In genomic region chr3:30600717-30601116, GRCm38 (mm10) we compare ENCODE assay signal across 8 mouse cellular contexts. TPM values are rescaled to one million over a fixed set of nuclear protein-coding genes. Genes with fewer than 3 reads are reported as not detected.
A peak's percentile ranks its signal among the peaks of the same experiment; 100 is the strongest.
DNase-seq lines count a peak whose midpoint lies in the region; ATAC-seq and TF ChIP-seq lines count a peak whose summit lies in the region.

No protein-coding gene starts in this region.

- in situ Hi-C loops in CH12.LX (cut with MboI; ENCODE audit: low pct_ligation_motif_present, low pct_unique_long_range_greater_than_20kb, low sequenced_read_pairs): no loop called here

- H3K27ac ChIP-seq in CH12.LX (ENCODE audit: insufficient read depth, low read depth): peak overlapping the region; percentile 44
- peak overlapping the region; percentile 75 for H3K27ac ChIP-seq in embryonic facial prominence, embryonic 10.5 days (replicated peaks)
- H3K27ac ChIP-seq in heart, embryonic 15.5 days: peak overlapping the region; percentile 44
- peak overlapping the region; percentile 27; the same call in 1 of the 2 replicates for H3K27ac ChIP-seq in lung, embryonic 15.5 days

- DNase-seq in CH12.LX (ENCODE audit: extremely low read depth) (peak; percentile 53), NIH3T3 (ENCODE audit: low read depth) (peak; percentile 66)
- peak; percentile 61 for DNase-seq in embryonic facial prominence, embryonic 10.5 days (ENCODE audit: low spot score)
- peak; percentile 31 to 58 for DNase-seq in layer of hippocampus, adult 18-20 months (ENCODE audit: low spot score in 2 of 2)
- peak; percentile 18 for DNase-seq in right cerebral cortex, postnatal 4 days

- ATAC-seq in heart, embryonic 15.5 days (replicated peaks; ENCODE audit: insufficient number of reproducible peaks, insufficient read depth, low FRiP score, low read depth): no peak
- 0 out of 2 replicates have a peak, but pooled peaks have one; percentile 6 for ATAC-seq in lung, embryonic 15.5 days (ENCODE audit: borderline replicate concordance, extremely low read depth, low FRiP score, low TSS enrichment)
- no peak for ATAC-seq in megakaryocyte progenitor cell, adult 5-6 weeks (replicated peaks; ENCODE audit: poor library complexity)

- peaks cover 5 to 15% of the 10 kb centered on the region in 2 experiments for H3K36me3 ChIP-seq in CH12.LX (replicated peaks in 1 of 2; ENCODE audit: control insufficient read depth in 1 of 2, insufficient read depth in 1 of 2, low read length in 1 of 2)
- H3K36me3 ChIP-seq in embryonic facial prominence, embryonic 10.5 days (replicated peaks): peaks cover 16% of the 10 kb centered on the region
- peaks cover 8% of the 10 kb centered on the region; the same call in 1 of the 2 replicates for H3K36me3 ChIP-seq in heart, embryonic 15.5 days
- H3K36me3 ChIP-seq in lung, embryonic 15.5 days: peaks cover 6% of the 10 kb centered on the region; the same call in 1 of the 2 replicates

- H3K4me2 ChIP-seq in CH12.LX (ENCODE audit: insufficient read depth, low read depth, poor library complexity, severe bottlenecking): peak overlapping the region; percentile 48
- H3K4me2 ChIP-seq in heart, embryonic 15.5 days: peak overlapping the region; percentile 92
- H3K4me2 ChIP-seq in lung, embryonic 15.5 days: peak overlapping the region; percentile 87

- peak overlapping the region; percentile 45 to 77 (median 62) for H3K4me3 ChIP-seq in CH12.LX (replicated peaks in 1 of 3; ENCODE audit: low read depth in 2 of 3, low read length in 2 of 3, poor library complexity in 1 of 3)
- peak overlapping the region; percentile 89 for H3K4me3 ChIP-seq in embryonic facial prominence, embryonic 10.5 days
- H3K4me3 ChIP-seq in heart, embryonic 15.5 days: peak overlapping the region; percentile 76
- H3K4me3 ChIP-seq in lung, embryonic 15.5 days: peak overlapping the region; percentile 58

- TF ChIP-seq CTCF in CH12.LX (conservative IDR thresholded peaks at IDR 0.05 in 1 of 2, IDR thresholded peaks at IDR 0.05 in 1 of 2; ENCODE audit: low read depth in 2 of 2, low read length in 2 of 2): no peak

- no peak for TF ChIP-seq RAD21 in CH12.LX (IDR thresholded peaks at IDR 0.05; ENCODE audit: low read depth, low read length)

- TF ChIP-seq EP300 in CH12.LX (IDR thresholded peaks at IDR 0.05; ENCODE audit: low read length): no peak

- no peaks in the 10 kb centered on the region for H3K27me3 ChIP-seq in CH12.LX (replicated peaks)
- H3K27me3 ChIP-seq in embryonic facial prominence, embryonic 10.5 days (replicated peaks; ENCODE audit: low read depth, poor library complexity, severe bottlenecking): peaks cover 32% of the 10 kb centered on the region
- 0 out of 2 replicates have a peak, but pooled peaks cover 13% of the 10 kb centered on the region for H3K27me3 ChIP-seq in heart, embryonic 15.5 days
- no peaks in the 10 kb centered on the region; the same call in 1 of the 2 replicates for H3K27me3 ChIP-seq in lung, embryonic 15.5 days

- under 1% methylated on average over 14 of the region's 14 CpGs for WGBS in embryonic facial prominence, embryonic 10.5 days
- WGBS in heart, embryonic 15.5 days: 2% methylated on average over 14 of the region's 14 CpGs
- WGBS in lung, embryonic 15.5 days: under 1% methylated on average over 14 of the region's 14 CpGs

- H3K9me3 ChIP-seq in CH12.LX (replicated peaks; ENCODE audit: low read length): no peaks in the 10 kb centered on the region
- no peaks in the 10 kb centered on the region for H3K9me3 ChIP-seq in embryonic facial prominence, embryonic 10.5 days
- H3K9me3 ChIP-seq in heart, embryonic 15.5 days (replicated peaks): no peaks in the 10 kb centered on the region
- H3K9me3 ChIP-seq in lung, embryonic 15.5 days: no peaks in the 10 kb centered on the region

- H3K79me2 ChIP-seq in CH12.LX (replicated peaks; ENCODE audit: control insufficient read depth, extremely low read depth, insufficient read depth, poor library complexity, severe bottlenecking): peaks cover 23% of the 10 kb centered on the region

- H3K4me1 ChIP-seq in CH12.LX (ENCODE audit: control insufficient read depth in 1 of 2, insufficient read depth in 2 of 2): peaks cover 2 to 27% of the 10 kb centered on the region in 2 experiments; a peak in 3 of 4 replicates
- H3K4me1 ChIP-seq in embryonic facial prominence, embryonic 10.5 days: peaks cover 22% of the 10 kb centered on the region
- peaks cover 17% of the 10 kb centered on the region for H3K4me1 ChIP-seq in heart, embryonic 15.5 days (replicated peaks)
- H3K4me1 ChIP-seq in lung, embryonic 15.5 days: peaks cover 19% of the 10 kb centered on the region

- peak overlapping the region; percentile 31 for H3K9ac ChIP-seq in CH12.LX (ENCODE audit: insufficient read depth, low read depth)
- peak overlapping the region; percentile 10; the same call in 1 of the 2 replicates for H3K9ac ChIP-seq in heart, embryonic 15.5 days
- 0 out of 2 replicates have a peak overlapping the region, but pooled peaks have one; percentile 8 for H3K9ac ChIP-seq in lung, embryonic 15.5 days

- no peak for TF ChIP-seq POLR2A in CH12.LX (IDR thresholded peaks at IDR 0.05; ENCODE audit: low read depth, low read length)

- dilution Hi-C loops in CH12.LX (cut with MboI; ENCODE audit: extremely low pct_ligation_motif_present, extremely low pct_unique_long_range_greater_than_20kb, low sequenced_read_pairs): no loop called here

TF ChIP-seq in CH12.LX, 34 proteins besides CTCF, POLR2A, EP300 and RAD21 (continues in another document):
- TF ChIP-seq USF1 (IDR thresholded peaks at IDR 0.05; ENCODE audit: low read depth, low read length) (no peak), MAZ (IDR thresholded peaks at IDR 0.05; ENCODE audit: low read depth, low read length) (0 out of 2 replicates have a peak, but pooled peaks have one; percentile 33), ELF1 (IDR thresholded peaks at IDR 0.05; ENCODE audit: low read depth, low read length) (no peak), MYC (IDR thresholded peaks at IDR 0.05; ENCODE audit: low read depth, low read length) (peak; percentile 63; the same call in 1 of the 2 replicates), MAX (IDR thresholded peaks at IDR 0.05; ENCODE audit: low read length) (peak; percentile 95), ZNF384 (IDR thresholded peaks at IDR 0.05; ENCODE audit: low read depth, low read length) (peak; percentile 64; the same call in 1 of the 2 replicates)

RNA-seq across cellular contexts. Expression of gene Actrt3, which starts 1.0 kb away (rescaled TPM):
- total RNA-seq in CH12.LX (2012; rRNA removed) (0.13 and 0.17 TPM in 2 replicates), CH12.LX (2014; rRNA removed) (not detected in 2 replicates)
- polyA plus RNA-seq in CH12.LX (2012; ENCODE audit: insufficient read length, low read depth): 0.16 TPM in 1 of 2 replicates, not detected in the other
- polyA plus RNA-seq in embryonic facial prominence, embryonic 10.5 days (2016; fragmentation: Nextera tagmentation; extraction: Ambion mirVana): not detected in 2 replicates
- polyA plus RNA-seq in heart, embryonic 15.5 days (2015; fragmentation: Nextera tagmentation; extraction: Ambion mirVana): not detected in 2 replicates
- under 1 TPM; 0.38 to 0.79 TPM for total RNA-seq in layer of hippocampus, adult 18-20 months (2021)
- not detected in 2 replicates for polyA plus RNA-seq in lung, embryonic 15.5 days (2015; fragmentation: Nextera tagmentation; extraction: Ambion mirVana)
- not detected in 2 replicates for total RNA-seq in megakaryocyte progenitor cell, adult 5-6 weeks (2015)
- not detected in 2 replicates for total RNA-seq in megakaryocyte progenitor cell, adult 5-6 weeks (2017)

RNA-seq across cellular contexts. Expression of gene Mynn, which starts 1.1 kb away (rescaled TPM):
- total RNA-seq in CH12.LX (2012; rRNA removed): 11.8 and 15.5 TPM in 2 replicates
- 31.1 and 31.6 TPM in 2 replicates for total RNA-seq in CH12.LX (2014; rRNA removed)
- polyA plus RNA-seq in CH12.LX (2012; ENCODE audit: insufficient read length, low read depth): 11.7 and 11.9 TPM in 2 replicates
- polyA plus RNA-seq in embryonic facial prominence, embryonic 10.5 days (2016; fragmentation: Nextera tagmentation; extraction: Ambion mirVana): 30.0 and 32.1 TPM in 2 replicates
- 21.2 and 23.2 TPM in 2 replicates for polyA plus RNA-seq in heart, embryonic 15.5 days (2015; fragmentation: Nextera tagmentation; extraction: Ambion mirVana)
- 10 to 100 TPM; 15.3 to 16.6 TPM for total RNA-seq in layer of hippocampus, adult 18-20 months (2021)
- polyA plus RNA-seq in lung, embryonic 15.5 days (2015; fragmentation: Nextera tagmentation; extraction: Ambion mirVana): 28.1 and 31.7 TPM in 2 replicates
- 22.7 and 27.1 TPM in 2 replicates for total RNA-seq in megakaryocyte progenitor cell, adult 5-6 weeks (2015)
- 26.3 and 26.5 TPM in 2 replicates for total RNA-seq in megakaryocyte progenitor cell, adult 5-6 weeks (2017)

RNA-seq across cellular contexts. Expression of gene Lrriq4, which starts 43.6 kb away (rescaled TPM):
- total RNA-seq in CH12.LX (2012; rRNA removed) (not detected in 2 replicates), CH12.LX (2014; rRNA removed) (not detected in 2 replicates)
- polyA plus RNA-seq in CH12.LX (2012; ENCODE audit: insufficient read length, low read depth): not detected in 2 replicates
- polyA plus RNA-seq in embryonic facial prominence, embryonic 10.5 days (2016; fragmentation: Nextera tagmentation; extraction: Ambion mirVana): not detected in 2 replicates
- not detected in 2 replicates for polyA plus RNA-seq in heart, embryonic 15.5 days (2015; fragmentation: Nextera tagmentation; extraction: Ambion mirVana)
- not detected for total RNA-seq in layer of hippocampus, adult 18-20 months (2021)
- not detected in 2 replicates for polyA plus RNA-seq in lung, embryonic 15.5 days (2015; fragmentation: Nextera tagmentation; extraction: Ambion mirVana)
- total RNA-seq in megakaryocyte progenitor cell, adult 5-6 weeks (2015): not detected in 2 replicates
- not detected in 2 replicates for total RNA-seq in megakaryocyte progenitor cell, adult 5-6 weeks (2017)

RNA-seq across cellular contexts. Expression of gene Lrrc34, which starts 47.0 kb away (rescaled TPM):
- not detected in 2 replicates for total RNA-seq in CH12.LX (2012; rRNA removed)
- not detected in 2 replicates for total RNA-seq in CH12.LX (2014; rRNA removed)
- not detected in 2 replicates for polyA plus RNA-seq in CH12.LX (2012; ENCODE audit: insufficient read length, low read depth)
- polyA plus RNA-seq in embryonic facial prominence, embryonic 10.5 days (2016; fragmentation: Nextera tagmentation; extraction: Ambion mirVana): 2.4 and 3.0 TPM in 2 replicates
- polyA plus RNA-seq in heart, embryonic 15.5 days (2015; fragmentation: Nextera tagmentation; extraction: Ambion mirVana): 0.49 and 0.74 TPM in 2 replicates
- total RNA-seq in layer of hippocampus, adult 18-20 months (2021): under 1 TPM in 1 of 2 experiments, not detected in 1; 0.37 TPM
- polyA plus RNA-seq in lung, embryonic 15.5 days (2015; fragmentation: Nextera tagmentation; extraction: Ambion mirVana): 2.9 and 3.1 TPM in 2 replicates
- total RNA-seq in megakaryocyte progenitor cell, adult 5-6 weeks (2015): not detected in 2 replicates
- total RNA-seq in megakaryocyte progenitor cell, adult 5-6 weeks (2017): not detected in 2 replicates

RNA-seq across cellular contexts. Expression of gene Mecom, which starts 52.9 kb away (rescaled TPM):
- total RNA-seq in CH12.LX (2012; rRNA removed) (not detected in 2 replicates), CH12.LX (2014; rRNA removed) (not detected in 2 replicates)
- polyA plus RNA-seq in CH12.LX (2012; ENCODE audit: insufficient read length, low read depth): 0.12 TPM in 1 of 2 replicates, not detected in the other
- 52.0 and 53.0 TPM in 2 replicates for polyA plus RNA-seq in embryonic facial prominence, embryonic 10.5 days (2016; fragmentation: Nextera tagmentation; extraction: Ambion mirVana)
- polyA plus RNA-seq in heart, embryonic 15.5 days (2015; fragmentation: Nextera tagmentation; extraction: Ambion mirVana): 17.3 and 24.1 TPM in 2 replicates
- total RNA-seq in layer of hippocampus, adult 18-20 months (2021): 1 to 10 TPM; 2.4 to 3.1 TPM
- polyA plus RNA-seq in lung, embryonic 15.5 days (2015; fragmentation: Nextera tagmentation; extraction: Ambion mirVana): 65.4 and 68.8 TPM in 2 replicates
- 0.54 and 4.0 TPM in 2 replicates for total RNA-seq in megakaryocyte progenitor cell, adult 5-6 weeks (2015)
- total RNA-seq in megakaryocyte progenitor cell, adult 5-6 weeks (2017): 0.17 and 2.3 TPM in 2 replicates
